Mouse (Mus musculus) MEL (cell line): ENCODE data around the gene Man1b1. TPM values are rescaled to one million over a fixed set of nuclear protein-coding genes. Genes with fewer than 3 reads are reported as not detected.

ENCODE experiments used
- DNase-seq: peaks from one replicate; pipeline ENCODE4 v3.0.0; 2011; ENCODE audit warnings: low read depth, low spot score
- H3K27ac ChIP-seq: 2 replicates; pipeline ENCODE4 v1.5.1; 2012; ENCODE audit warnings: low read depth, mild to moderate bottlenecking, control low read depth, low read length, moderate library complexity; ENCODE audit not compliant: control insufficient read depth
- H3K27me3 ChIP-seq, 2 experiments: fragments of 150-350 bp in 1 of 2; sonication (generic) in 1 of 2; 2 replicates each; pipeline ENCODE4 v1.6.1; 2012; ENCODE audit warnings: low read length in 2 of 2, mild to moderate bottlenecking in 2 of 2, improper control_type of control experiment in 1 of 2, moderate library complexity in 1 of 2; ENCODE audit not compliant: insufficient read depth in 2 of 2, control insufficient read depth in 1 of 2
- H3K36me3 ChIP-seq, 2 experiments: 2 replicates each; pipeline ENCODE4 v1.6.1; 2012 to 2014; ENCODE audit warnings: low read length in 2 of 2, improper control_type of control experiment in 1 of 2, inconsistent platforms in 1 of 2, mild to moderate bottlenecking in 1 of 2; ENCODE audit not compliant: insufficient read depth in 2 of 2, control insufficient read depth in 1 of 2
- H3K4me1 ChIP-seq, 2 experiments: fragments of 150-350 bp in 1 of 2; sonication (generic) in 1 of 2; 2 replicates each; pipeline ENCODE4 v1.6.1; 2012; ENCODE audit warnings: low read length in 2 of 2, improper control_type of control experiment in 1 of 2, mild to moderate bottlenecking in 1 of 2; ENCODE audit not compliant: insufficient read depth in 2 of 2, control insufficient read depth in 1 of 2
- H3K4me3 ChIP-seq, 2 experiments: fragments of 150-350 bp in 1 of 2; sonication (generic) in 1 of 2; 2 replicates each; pipeline ENCODE4 v1.5.1; 2012; ENCODE audit warnings: low read depth in 2 of 2, low read length in 2 of 2, mild to moderate bottlenecking in 2 of 2, moderate library complexity in 2 of 2, control low read depth in 1 of 2, improper control_type of control experiment in 1 of 2; ENCODE audit not compliant: control insufficient read depth in 1 of 2, insufficient read depth in 1 of 2
- H3K79me2 ChIP-seq: 2 replicates; pipeline ENCODE4 v1.6.1; 2012; ENCODE audit warnings: mild to moderate bottlenecking, low read length, moderate library complexity; ENCODE audit not compliant: control insufficient read depth, poor library complexity, insufficient read depth
- H3K9ac ChIP-seq: 2 replicates; pipeline ENCODE4 v1.6.1; 2012; ENCODE audit warnings: low read depth, mild to moderate bottlenecking, control low read depth, low read length, moderate library complexity; ENCODE audit not compliant: control insufficient read depth, poor library complexity, severe bottlenecking
- H3K9me3 ChIP-seq: fragments of 150-350 bp; sonication (generic); replicated peaks from 2 replicates; pipeline ENCODE4 v1.6.1; 2012; ENCODE audit warnings: mild to moderate bottlenecking, low read length, improper control_type of control experiment, moderate library complexity; ENCODE audit not compliant: insufficient read depth
- CTCF ChIP-seq, 3 experiments: IDR thresholded peaks in 2 of 3; conservative IDR thresholded peaks in 1 of 3; 2 replicates each; pipeline ENCODE4 v1.5.1; 2011 to 2012; ENCODE audit warnings: low read length in 3 of 3, low read depth in 2 of 3, mild to moderate bottlenecking in 2 of 3, improper control_type of control experiment in 1 of 3, inconsistent platforms in 1 of 3, mixed read lengths in 1 of 3, moderate library complexity in 1 of 3; ENCODE audit not compliant: control insufficient read depth in 1 of 3, insufficient read depth in 1 of 3, poor library complexity in 1 of 3, severe bottlenecking in 1 of 3
- EP300 ChIP-seq, 2 experiments: IDR thresholded peaks; 2 replicates each; pipeline ENCODE4 v1.6.1; 2011; ENCODE audit warnings: improper control_type of control experiment in 2 of 2, low read length in 2 of 2, low read depth in 1 of 2, mild to moderate bottlenecking in 1 of 2
- MAFK ChIP-seq: IDR thresholded peaks from 2 replicates; pipeline ENCODE4 v1.6.1; 2011; ENCODE audit warnings: low read depth, mild to moderate bottlenecking, low read length, improper control_type of control experiment, borderline replicate concordance
- RAD21 ChIP-seq: IDR thresholded peaks from 2 replicates; pipeline ENCODE4 v1.6.1; 2011; ENCODE audit warnings: mild to moderate bottlenecking, low read depth, low read length, improper control_type of control experiment
- SIN3A ChIP-seq: IDR thresholded peaks from 2 replicates; pipeline ENCODE4 v1.6.1; 2012; ENCODE audit warnings: low read length, improper control_type of control experiment, inconsistent platforms
- SMC3 ChIP-seq: IDR thresholded peaks from 2 replicates; pipeline ENCODE4 v1.6.1; 2011; ENCODE audit warnings: low read depth, low read length, improper control_type of control experiment
- TBP ChIP-seq: IDR thresholded peaks from 2 replicates; pipeline ENCODE4 v1.8.0; 2011; ENCODE audit warnings: low read depth, low read length, improper control_type of control experiment
- UBTF ChIP-seq: IDR thresholded peaks from 2 replicates; pipeline ENCODE4 v1.6.1; 2012; ENCODE audit warnings: low read depth, mild to moderate bottlenecking, inconsistent platforms, low read length, improper control_type of control experiment, moderate library complexity, borderline replicate concordance; ENCODE audit not compliant: insufficient read depth
- USF1 ChIP-seq: IDR thresholded peaks from 2 replicates; pipeline ENCODE4 v1.6.1; 2014; ENCODE audit warnings: low read depth, mild to moderate bottlenecking, inconsistent platforms, low read length, improper control_type of control experiment, moderate library complexity
- ZC3H11A ChIP-seq: IDR thresholded peaks from 2 replicates; pipeline ENCODE4 v1.6.1; 2012; ENCODE audit warnings: low read depth, mild to moderate bottlenecking, inconsistent platforms, low read length, improper control_type of control experiment
- ZMIZ1 ChIP-seq: IDR thresholded peaks from 2 replicates; pipeline ENCODE4 v1.6.1; 2012; ENCODE audit warnings: low read depth, mild to moderate bottlenecking, inconsistent platforms, low read length, improper control_type of control experiment, moderate library complexity
- polyA plus RNA-seq, 2 experiments: library from polyadenylated mRNA; stranded (reverse) in 1 of 2; unstranded in 1 of 2; fragments of >175 nt in 1 of 2; fragments of >200 nt in 1 of 2; gene quantifications; 2 replicates each; pipeline versions ENCODE4 v1.2.1 to v1.2.4; 2012; ENCODE audit warnings: low replicate concordance in 2 of 2, low read depth in 1 of 2; ENCODE audit not compliant: insufficient read length in 2 of 2, insufficient read depth in 1 of 2, missing spikeins in 1 of 2
- total RNA-seq: library from RNA; depleted of rRNA; stranded (reverse); fragments of 300-350 nt; gene quantifications from 2 replicates; pipeline ENCODE4 v1.2.3, GENCODE M21; 2012; rRNA removed

Man1b1 gene
- total and polyA plus RNA-seq, 3 experiments: 49.6 to 50.1 TPM; not detected in 1

- no peak for TF ChIP-seq MAFK
- no peak for TF ChIP-seq SIN3A
- no peak for TF ChIP-seq TBP
- TF ChIP-seq EP300 (IDR thresholded peaks at IDR 0.05; ENCODE audit: low read depth in 1 of 2, low read length in 2 of 2): no peak
- no peak for TF ChIP-seq UBTF
- no peak for TF ChIP-seq ZMIZ1
- TF ChIP-seq ZC3H11A: no peak
- H3K9me3 ChIP-seq: no peaks in the 10 kb centered on the region
- H3K4me3 ChIP-seq: no peak within 1 kb of the TSS
- H3K27ac ChIP-seq: no peak within 1 kb of the TSS
- no peak within 1 kb of the TSS for H3K9ac ChIP-seq
- H3K4me1 ChIP-seq: no peaks in the 10 kb centered on the region
- H3K36me3 ChIP-seq: no peaks in the 10 kb centered on the region
- peaks cover 4 to 6% of the 10 kb centered on the region in 2 experiments; a peak in 2 of 4 replicates for H3K27me3 ChIP-seq
- H3K79me2 ChIP-seq: no peaks in the 10 kb centered on the region
- no peak for DNase-seq
These were observed 66.9 kb downstream of the Man1b1 start, which contains the start of gene Npdc1 for GRCm38 (mm10) chr2:25399051-25399450. TSS of gene Npdc1 (plus strand) at chr2:25399351.

- H3K27me3 ChIP-seq: peaks cover 0 to 5% of the 10 kb centered on the region in 2 experiments; a peak in 1 of 4 replicates
- H3K4me3 ChIP-seq: no peak overlapping the region
- H3K79me2 ChIP-seq: no peaks in the 10 kb centered on the region
- H3K4me1 ChIP-seq: no peaks in the 10 kb centered on the region
- no peak for TF ChIP-seq ZC3H11A
- no peak overlapping the region for H3K9ac ChIP-seq
- no peaks in the 10 kb centered on the region for H3K36me3 ChIP-seq
- H3K9me3 ChIP-seq: no peaks in the 10 kb centered on the region
- DNase-seq: no peak
- H3K27ac ChIP-seq: no peak overlapping the region
These were observed 68.2 kb downstream of the Man1b1 start for GRCm38 (mm10) chr2:25400291-25400690.

GRCm38 (mm10) chr2:25400764-25401163 lies 68.6 kb downstream of the Man1b1 start:
- no peak overlapping the region for H3K27ac ChIP-seq
- DNase-seq: no peak
- H3K79me2 ChIP-seq: no peaks in the 10 kb centered on the region
- peaks cover 0 to 5% of the 10 kb centered on the region in 2 experiments; a peak in 1 of 4 replicates for H3K27me3 ChIP-seq
- H3K9me3 ChIP-seq: no peaks in the 10 kb centered on the region
- no peaks in the 10 kb centered on the region for H3K4me1 ChIP-seq
- no peak overlapping the region for H3K9ac ChIP-seq
- peak; percentile 42 for TF ChIP-seq SMC3
- TF ChIP-seq USF1: no peak
- TF ChIP-seq RAD21: peak; percentile 41
- TF ChIP-seq CTCF (IDR thresholded peaks at IDR 0.05 in 2 of 3, conservative IDR thresholded peaks at IDR 0.05 in 1 of 3; ENCODE audit: control insufficient read depth in 1 of 3, insufficient read depth in 1 of 3, low read depth in 2 of 3, low read length in 3 of 3, poor library complexity in 1 of 3, severe bottlenecking in 1 of 3): peak in 2 of 3 experiments; percentile 55 to 74; a peak in 4 of 6 replicates
- TF ChIP-seq ZC3H11A: no peak
- no peak overlapping the region for H3K4me3 ChIP-seq
- no peaks in the 10 kb centered on the region for H3K36me3 ChIP-seq

Other genes with a start within 250 kb of the Man1b1 start
Only the 30 nearest of the 37 such genes appear.
- gene Nrarp, start 151.6 kb upstream of the Man1b1 start, total RNA-seq: 6.3 and 6.5 TPM in 2 replicates
- gene Nrarp, start 151.6 kb upstream of the Man1b1 start, polyA plus RNA-seq: 10 to 100 TPM in 1 of 2 experiments, not detected in 1; 12.3 TPM
- gene Tor4a, start 135.5 kb upstream of the Man1b1 start, total RNA-seq: 7.6 and 9.1 TPM in 2 replicates
- 10 to 100 TPM in 1 of 2 experiments, not detected in 1; 13.7 TPM for gene Tor4a, start 135.5 kb upstream of the Man1b1 start, polyA plus RNA-seq
- gene Nelfb, start 120.8 kb upstream of the Man1b1 start, total RNA-seq: 62.9 and 63.1 TPM in 2 replicates
- 10 to 100 TPM in 1 of 2 experiments, not detected in 1; 83.5 TPM for gene Nelfb, start 120.8 kb upstream of the Man1b1 start, polyA plus RNA-seq
- gene Stpg3, start 117.7 kb upstream of the Man1b1 start, total RNA-seq: not detected in 2 replicates
- under 1 TPM in 1 of 2 experiments, not detected in 1; 0.07 TPM for gene Stpg3, start 117.7 kb upstream of the Man1b1 start, polyA plus RNA-seq
- 1.1 TPM in 1 of 2 replicates, not detected in the other for gene Fam166a, start 113.6 kb upstream of the Man1b1 start, total RNA-seq
- 10 to 100 TPM in 1 of 2 experiments, not detected in 1; 15.6 TPM for gene Fam166a, start 113.6 kb upstream of the Man1b1 start, polyA plus RNA-seq
- gene Tubb4b, start 107.6 kb upstream of the Man1b1 start, total RNA-seq: 979 and 1,089 TPM in 2 replicates
- gene Tubb4b, start 107.6 kb upstream of the Man1b1 start, polyA plus RNA-seq: 1,000 to 10,000 TPM in 1 of 2 experiments, 100 to 1,000 TPM in 1; 183 to 1,037 TPM
- gene Slc34a3, start 98.0 kb upstream of the Man1b1 start, total RNA-seq: 0.04 TPM in 1 of 2 replicates, not detected in the other
- gene Slc34a3, start 98.0 kb upstream of the Man1b1 start, polyA plus RNA-seq: under 1 TPM in 1 of 2 experiments, not detected in 1; 0.03 TPM
- not detected in 2 replicates for gene Rnf224, start 95.6 kb upstream of the Man1b1 start, total RNA-seq
- under 1 TPM in 1 of 2 experiments, not detected in 1; 0.10 TPM for gene Rnf224, start 95.6 kb upstream of the Man1b1 start, polyA plus RNA-seq
- gene Rnf208, start 90.1 kb upstream of the Man1b1 start, total RNA-seq: 6.0 and 7.4 TPM in 2 replicates
- gene Rnf208, start 90.1 kb upstream of the Man1b1 start, polyA plus RNA-seq: 10 to 100 TPM in 1 of 2 experiments, not detected in 1; 21.8 TPM
- gene Cysrt1, start 89.9 kb upstream of the Man1b1 start, total RNA-seq: 0.15 and 0.26 TPM in 2 replicates
- gene Cysrt1, start 89.9 kb upstream of the Man1b1 start, polyA plus RNA-seq: under 1 TPM in 1 of 2 experiments, not detected in 1; 0.19 TPM
- 8.2 and 11.5 TPM in 2 replicates for gene AL732309.1, start 85.5 kb upstream of the Man1b1 start, total RNA-seq
- 1 to 10 TPM in 1 of 2 experiments, not detected in 1; 4.8 TPM for gene AL732309.1, start 85.5 kb upstream of the Man1b1 start, polyA plus RNA-seq
- gene Tmem203, start 76.9 kb upstream of the Man1b1 start, total RNA-seq: 8.1 and 8.4 TPM in 2 replicates
- 10 to 100 TPM in 1 of 2 experiments, not detected in 1; 17.0 TPM for gene Tmem203, start 76.9 kb upstream of the Man1b1 start, polyA plus RNA-seq
- 26.1 and 32.9 TPM in 2 replicates for gene Tprn, start 69.7 kb upstream of the Man1b1 start, total RNA-seq
- gene Tprn, start 69.7 kb upstream of the Man1b1 start, polyA plus RNA-seq: 10 to 100 TPM in 1 of 2 experiments, not detected in 1; 50.8 TPM
- gene Ssna1, start 59.9 kb upstream of the Man1b1 start, total RNA-seq: 194 and 226 TPM in 2 replicates
- gene Ssna1, start 59.9 kb upstream of the Man1b1 start, polyA plus RNA-seq: 100 to 1,000 TPM in 1 of 2 experiments, not detected in 1; 158 TPM
- 9.8 and 10.3 TPM in 2 replicates for gene Anapc2, start 59.9 kb upstream of the Man1b1 start, total RNA-seq
- gene Anapc2, start 59.9 kb upstream of the Man1b1 start, polyA plus RNA-seq: 10 to 100 TPM in 1 of 2 experiments, not detected in 1; 67.0 TPM
- gene Tmem210, start 44.2 kb upstream of the Man1b1 start, total RNA-seq: not detected in 2 replicates
- gene Tmem210, start 44.2 kb upstream of the Man1b1 start, polyA plus RNA-seq: not detected
- not detected in 2 replicates for gene Lrrc26, start 42.4 kb upstream of the Man1b1 start, total RNA-seq
- not detected for gene Lrrc26, start 42.4 kb upstream of the Man1b1 start, polyA plus RNA-seq
- gene Grin1, start 13.2 kb upstream of the Man1b1 start, total RNA-seq: not detected in 2 replicates
- gene Grin1, start 13.2 kb upstream of the Man1b1 start, polyA plus RNA-seq: under 1 TPM in 1 of 2 experiments, not detected in 1; 0.07 TPM
- gene Dpp7, start 24.0 kb downstream of the Man1b1 start, total RNA-seq: 24.0 and 25.9 TPM in 2 replicates
- gene Dpp7, start 24.0 kb downstream of the Man1b1 start, polyA plus RNA-seq: 10 to 100 TPM in 1 of 2 experiments, not detected in 1; 24.6 TPM
- 3.6 and 4.7 TPM in 2 replicates for gene Uap1l1, start 33.3 kb downstream of the Man1b1 start, total RNA-seq
- gene Uap1l1, start 33.3 kb downstream of the Man1b1 start, polyA plus RNA-seq: 10 to 100 TPM in 1 of 2 experiments, not detected in 1; 12.6 TPM
- gene Sapcd2, start 40.0 kb downstream of the Man1b1 start, total RNA-seq: 39.7 and 51.9 TPM in 2 replicates
- gene Sapcd2, start 40.0 kb downstream of the Man1b1 start, polyA plus RNA-seq: 10 to 100 TPM in 1 of 2 experiments, not detected in 1; 58.2 TPM
- not detected in 2 replicates for gene Entpd2, start 63.5 kb downstream of the Man1b1 start, total RNA-seq
- not detected for gene Entpd2, start 63.5 kb downstream of the Man1b1 start, polyA plus RNA-seq
- not detected in 2 replicates for gene Npdc1, start 67.0 kb downstream of the Man1b1 start, total RNA-seq
- not detected for gene Npdc1, start 67.0 kb downstream of the Man1b1 start, polyA plus RNA-seq
- gene Fut7, start 90.9 kb downstream of the Man1b1 start, total RNA-seq: 0.08 and 0.10 TPM in 2 replicates
- gene Fut7, start 90.9 kb downstream of the Man1b1 start, polyA plus RNA-seq: under 1 TPM in 1 of 2 experiments, not detected in 1; 0.21 TPM
- gene Abca2, start 96.4 kb downstream of the Man1b1 start, total RNA-seq: 8.7 and 10.4 TPM in 2 replicates
- gene Abca2, start 96.4 kb downstream of the Man1b1 start, polyA plus RNA-seq: 10 to 100 TPM in 1 of 2 experiments, not detected in 1; 42.2 TPM
- 0.23 and 0.27 TPM in 2 replicates for gene Clic3, start 124.5 kb downstream of the Man1b1 start, total RNA-seq
- gene Clic3, start 124.5 kb downstream of the Man1b1 start, polyA plus RNA-seq: under 1 TPM in 1 of 2 experiments, not detected in 1; 0.15 TPM
- gene Paxx, start 128.8 kb downstream of the Man1b1 start, total RNA-seq: 13.2 and 18.5 TPM in 2 replicates
- gene Paxx, start 128.8 kb downstream of the Man1b1 start, polyA plus RNA-seq: 10 to 100 TPM in 1 of 2 experiments, not detected in 1; 22.1 TPM
- gene Ptgds, start 137.7 kb downstream of the Man1b1 start, total RNA-seq: not detected in 2 replicates
- gene Ptgds, start 137.7 kb downstream of the Man1b1 start, polyA plus RNA-seq: not detected
- gene Lcn12, start 161.6 kb downstream of the Man1b1 start, total RNA-seq: not detected in 2 replicates
- gene Lcn12, start 161.6 kb downstream of the Man1b1 start, polyA plus RNA-seq: not detected
- gene Fbxw5, start 168.4 kb downstream of the Man1b1 start, total RNA-seq: 27.5 and 29.2 TPM in 2 replicates
- 10 to 100 TPM in 1 of 2 experiments, not detected in 1; 65.6 TPM for gene Fbxw5, start 168.4 kb downstream of the Man1b1 start, polyA plus RNA-seq